Mouse (Mus musculus) liver, embryonic 15.5 days (tissue): ENCODE results near the gene Tmem108. TPM values are rescaled to one million over a fixed set of nuclear protein-coding genes. Genes with fewer than 3 reads are reported as not detected.

ENCODE experiments used
- ATAC-seq: fragments of 200-750 bp; cut with Nextera tagmentation; 2 replicates; pipeline ENCODE4 v1.8.0; 2017; ENCODE audit warnings: moderate number of reproducible peaks, mild to moderate bottlenecking, moderate library complexity; ENCODE audit not compliant: insufficient read depth
- H3K27ac ChIP-seq: fragments of 300-500 bp; sonication (generic); replicated peaks from 2 replicates; pipeline ENCODE4 v1.5.1; 2015; ENCODE audit warnings: mild to moderate bottlenecking, inconsistent platforms
- H3K27me3 ChIP-seq: fragments of 300-500 bp; sonication (generic); 2 replicates; pipeline ENCODE4 v1.6.1; 2015; ENCODE audit warnings: mild to moderate bottlenecking, inconsistent platforms
- H3K36me3 ChIP-seq: fragments of 300-500 bp; sonication (generic); replicated peaks from 2 replicates; pipeline ENCODE4 v1.6.1; 2015; ENCODE audit warnings: moderate library complexity, mild to moderate bottlenecking, inconsistent platforms
- H3K4me1 ChIP-seq: fragments of 300-500 bp; sonication (generic); replicated peaks from 2 replicates; pipeline ENCODE4 v1.6.1; 2015; ENCODE audit warnings: inconsistent platforms
- H3K4me2 ChIP-seq: fragments of 300-500 bp; sonication (generic); 2 replicates; pipeline ENCODE4 v1.6.1; 2015; ENCODE audit warnings: moderate library complexity, mild to moderate bottlenecking, inconsistent platforms
- H3K4me3 ChIP-seq: fragments of 300-500 bp; sonication (generic); replicated peaks from 2 replicates; pipeline ENCODE4 v1.5.1; 2015; ENCODE audit warnings: mild to moderate bottlenecking, inconsistent platforms
- H3K9ac ChIP-seq: fragments of 300-500 bp; sonication (generic); 2 replicates; pipeline ENCODE4 v1.6.1; 2015; ENCODE audit warnings: moderate library complexity, mild to moderate bottlenecking, inconsistent platforms
- H3K9me3 ChIP-seq: fragments of 300-500 bp; sonication (generic); replicated peaks from 2 replicates; pipeline ENCODE4 v1.6.1; 2016; ENCODE audit warnings: inconsistent platforms
- WGBS: fragments of 180-500 bp; shearing (Covaris S2); methylation state at CpG from one replicate; pipeline ENCODE4 v1.1.7; 2015; ENCODE audit warnings: mixed read lengths; ENCODE audit not compliant: insufficient replicate concordance; 5-methylcytosine and 5-hydroxymethylcytosine counted together
- polyA plus RNA-seq: library from polyadenylated mRNA; unstranded; fragments of >200 nt; fragmentation: Nextera tagmentation; extraction: Ambion mirVana; gene quantifications from 2 replicates; pipeline ENCODE4 v1.2.1, GENCODE M21; 2015

Tmem108 gene
- polyA plus RNA-seq, 1 experiment from 2014 or later = 1.1 TPM

DNA sequence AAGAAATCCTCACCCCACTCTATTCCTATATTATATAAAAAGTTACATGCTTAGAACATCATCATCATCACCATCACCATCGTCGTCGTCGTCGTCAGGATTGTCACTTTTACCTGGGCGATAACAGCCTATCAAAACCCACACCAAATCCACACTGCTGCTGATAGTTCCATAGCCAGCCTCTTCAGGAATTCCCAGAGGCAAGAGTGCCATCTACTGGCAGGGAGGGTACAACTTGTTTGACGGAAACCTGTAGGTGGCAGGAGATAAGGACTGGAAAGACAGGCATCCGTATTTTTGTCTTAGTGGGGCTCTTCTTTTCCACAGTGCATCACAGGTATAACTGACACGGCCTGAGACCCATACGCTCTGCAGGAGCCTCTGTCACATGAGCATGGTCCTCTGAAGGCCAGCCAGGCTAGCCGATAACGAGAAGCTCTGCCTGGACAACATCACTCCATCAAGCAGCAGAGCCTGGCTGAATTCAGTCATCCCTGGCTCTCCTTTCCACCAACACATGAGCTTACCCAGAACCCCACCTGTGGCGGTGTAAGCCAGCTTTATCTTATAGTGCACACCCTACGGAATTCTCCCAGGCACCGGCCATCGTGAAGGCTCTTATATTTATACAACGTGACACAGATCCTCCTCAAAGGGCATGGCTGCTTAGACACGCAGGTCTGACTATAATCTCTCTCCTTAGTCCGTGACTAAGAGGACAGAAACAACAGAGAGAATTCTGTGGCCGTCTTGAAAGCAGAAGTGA, 2.5 kb downstream of the Tmem108 start:
- Histone ChIP-seq H3K9me3 (no peaks in the 10 kb centered on the region), H3K27me3 (peaks cover 49% of the 10 kb centered on the region), H3K27ac (no peak overlapping the region), H3K4me1 (peaks cover 8% of the 10 kb centered on the region; the same call in 1 of the 2 replicates), H3K9ac (no peak overlapping the region), H3K4me3 (no peak overlapping the region), H3K4me2 (no peak overlapping the region), H3K36me3 (no peaks in the 10 kb centered on the region)
- 19% methylated on average over 20 of the region's 20 CpGs for WGBS
- no peak for ATAC-seq

- no peak overlapping the region for H3K27ac ChIP-seq
- no peak for ATAC-seq
- H3K4me1 ChIP-seq = peaks cover 8% of the 10 kb centered on the region; the same call in 1 of the 2 replicates
- WGBS = 55% methylated on average over 7 of the region's 7 CpGs
- H3K36me3 ChIP-seq = no peaks in the 10 kb centered on the region
- H3K27me3 ChIP-seq = peaks cover 44% of the 10 kb centered on the region
- no peak overlapping the region for H3K4me3 ChIP-seq
- H3K4me2 ChIP-seq = no peak overlapping the region
- H3K9me3 ChIP-seq = no peaks in the 10 kb centered on the region
- no peak overlapping the region for H3K9ac ChIP-seq
These were observed 3.4 kb downstream of the Tmem108 start for GRCm38 (mm10) chr9:103758246-103758645.

GRCm38 (mm10) chr9:103752618-103753017, 9.0 kb downstream of the Tmem108 start:
- H3K4me1 ChIP-seq = no peaks in the 10 kb centered on the region
- no peak overlapping the region for H3K4me3 ChIP-seq
- no peaks in the 10 kb centered on the region for H3K36me3 ChIP-seq
- H3K27me3 ChIP-seq = no peaks in the 10 kb centered on the region
- H3K9me3 ChIP-seq = no peaks in the 10 kb centered on the region
- WGBS = 75% methylated on average over 10 of the region's 10 CpGs
- H3K27ac ChIP-seq = no peak overlapping the region
- ATAC-seq = no peak
- H3K9ac ChIP-seq = no peak overlapping the region
- no peak overlapping the region for H3K4me2 ChIP-seq

DNA sequence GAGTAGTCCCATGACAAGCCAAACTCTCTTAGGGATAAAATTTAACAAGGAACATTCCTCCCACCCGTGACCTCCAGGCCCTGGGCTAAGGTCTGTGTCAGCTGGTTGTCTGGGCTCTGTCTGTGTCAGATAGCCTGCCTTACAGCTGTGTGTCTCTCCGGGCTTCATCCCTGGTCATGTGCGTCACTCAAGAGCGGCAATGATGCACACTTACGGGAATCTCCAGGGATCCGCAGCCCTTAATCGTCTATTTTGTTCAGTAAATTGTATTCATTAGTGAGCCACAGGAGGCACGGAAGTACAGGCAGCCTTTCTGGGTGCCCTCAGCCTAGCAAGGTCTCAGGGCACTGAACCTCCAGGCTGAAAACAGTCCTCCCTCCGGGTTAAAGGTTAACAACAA, 10.1 kb downstream of the Tmem108 start:
- Histone ChIP-seq H3K9ac (no peak overlapping the region), H3K9me3 (no peaks in the 10 kb centered on the region), H3K27me3 (no peaks in the 10 kb centered on the region), H3K4me1 (no peaks in the 10 kb centered on the region), H3K4me2 (no peak overlapping the region), H3K27ac (no peak overlapping the region), H3K4me3 (no peak overlapping the region), H3K36me3 (no peaks in the 10 kb centered on the region)
- 74% methylated on average over 9 of the region's 9 CpGs for WGBS
- no peak for ATAC-seq

- no peak overlapping the region for H3K4me3 ChIP-seq
- H3K27ac ChIP-seq = no peak overlapping the region
- WGBS = 68% methylated on average over 9 of the region's 9 CpGs
- no peak overlapping the region for H3K9ac ChIP-seq
- H3K4me1 ChIP-seq = no peaks in the 10 kb centered on the region
- H3K36me3 ChIP-seq = no peaks in the 10 kb centered on the region
- H3K9me3 ChIP-seq = no peaks in the 10 kb centered on the region
- no peaks in the 10 kb centered on the region for H3K27me3 ChIP-seq
- ATAC-seq = no peak
- H3K4me2 ChIP-seq = no peak overlapping the region
These were observed 11.1 kb downstream of the Tmem108 start for GRCm38 (mm10) chr9:103750491-103750890.

GRCm38 (mm10) chr9:103746598-103746997, 15.0 kb downstream of the Tmem108 start:
- Histone ChIP-seq H3K9ac (no peak overlapping the region), H3K27me3 (no peaks in the 10 kb centered on the region), H3K36me3 (no peaks in the 10 kb centered on the region), H3K4me3 (no peak overlapping the region), H3K9me3 (no peaks in the 10 kb centered on the region), H3K4me1 (no peaks in the 10 kb centered on the region), H3K4me2 (no peak overlapping the region), H3K27ac (no peak overlapping the region)
- 55% methylated on average over 5 of the region's 5 CpGs for WGBS
- ATAC-seq = no peak

GRCm38 (mm10) chr9:103740145-103740544, 21.5 kb downstream of the Tmem108 start:
- Histone ChIP-seq H3K4me3 (no peak overlapping the region), H3K27me3 (no peaks in the 10 kb centered on the region), H3K36me3 (no peaks in the 10 kb centered on the region), H3K4me2 (no peak overlapping the region), H3K9me3 (no peaks in the 10 kb centered on the region), H3K4me1 (no peaks in the 10 kb centered on the region), H3K27ac (no peak overlapping the region), H3K9ac (no peak overlapping the region)
- 24% methylated on average over 12 of the region's 12 CpGs for WGBS
- ATAC-seq = no peak

GRCm38 (mm10) chr9:103739062-103739461, 22.6 kb downstream of the Tmem108 start:
- Histone ChIP-seq H3K36me3 (no peaks in the 10 kb centered on the region), H3K27me3 (no peaks in the 10 kb centered on the region), H3K4me2 (no peak overlapping the region), H3K9ac (no peak overlapping the region), H3K27ac (no peak overlapping the region), H3K4me1 (no peaks in the 10 kb centered on the region), H3K4me3 (no peak overlapping the region), H3K9me3 (no peaks in the 10 kb centered on the region)
- WGBS = 61% methylated on average over 4 of the region's 4 CpGs
- ATAC-seq = no peak

DNA sequence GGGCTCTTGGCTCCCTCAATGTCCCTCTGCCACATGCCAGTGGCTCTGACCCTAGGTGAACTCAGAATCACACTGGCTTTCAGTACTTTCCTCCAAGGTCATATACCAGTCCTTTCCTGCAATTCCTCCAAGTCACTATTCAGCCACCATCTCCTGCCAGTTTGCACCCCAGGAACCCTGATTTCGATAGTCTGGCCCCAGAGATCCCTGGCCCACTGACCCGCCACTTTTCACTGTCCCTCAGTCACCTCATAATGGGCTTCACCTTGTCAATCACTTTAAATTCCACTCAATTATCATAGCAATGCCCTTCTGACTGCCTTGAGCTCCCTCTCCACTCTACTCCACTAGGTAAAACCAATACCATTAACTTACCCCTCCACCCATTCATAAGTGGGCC, 31.9 kb downstream of the Tmem108 start:
- Histone ChIP-seq H3K27me3 (no peaks in the 10 kb centered on the region), H3K4me1 (no peaks in the 10 kb centered on the region), H3K4me3 (no peak overlapping the region), H3K4me2 (no peak overlapping the region), H3K27ac (no peak overlapping the region), H3K9me3 (no peaks in the 10 kb centered on the region), H3K36me3 (no peaks in the 10 kb centered on the region), H3K9ac (no peak overlapping the region)
- WGBS = 55% methylated on average over 2 of the region's 2 CpGs
- no peak for ATAC-seq

GRCm38 (mm10) chr9:103726751-103727462, 34.7 kb downstream of the Tmem108 start:
- Histone ChIP-seq H3K27ac (no peak overlapping the region), H3K9me3 (no peaks in the 10 kb centered on the region), H3K4me2 (no peak overlapping the region), H3K9ac (no peak overlapping the region), H3K27me3 (no peaks in the 10 kb centered on the region), H3K4me1 (no peaks in the 10 kb centered on the region), H3K36me3 (no peaks in the 10 kb centered on the region), H3K4me3 (no peak overlapping the region)
- WGBS = 72% methylated on average over 16 of the region's 16 CpGs
- ATAC-seq = no peak

DNA sequence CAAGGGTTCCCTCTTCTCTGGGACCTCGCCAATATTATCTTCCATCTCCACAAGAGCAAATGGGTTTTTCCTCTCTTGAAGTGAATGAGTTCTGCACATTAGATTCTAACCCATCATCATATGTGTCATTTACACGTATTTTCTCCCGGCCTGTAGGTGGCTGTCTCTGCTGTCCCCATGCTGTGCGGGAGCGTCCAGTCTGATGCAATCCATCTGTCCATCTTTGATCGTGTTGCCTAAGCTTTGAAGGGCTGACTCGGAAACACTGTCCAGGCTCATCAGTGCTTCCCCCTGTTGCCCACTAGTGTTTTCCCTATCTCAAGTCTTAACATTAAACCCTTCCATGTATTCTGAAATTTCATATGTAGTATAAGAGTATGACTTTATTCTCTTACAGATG, 36.1 kb downstream of the Tmem108 start:
- no peaks in the 10 kb centered on the region for H3K9me3 ChIP-seq
- no peak overlapping the region for H3K4me3 ChIP-seq
- H3K36me3 ChIP-seq = no peaks in the 10 kb centered on the region
- no peak overlapping the region for H3K9ac ChIP-seq
- H3K4me2 ChIP-seq = no peak overlapping the region
- no peaks in the 10 kb centered on the region for H3K4me1 ChIP-seq
- H3K27me3 ChIP-seq = no peaks in the 10 kb centered on the region
- WGBS = 64% methylated on average over 7 of the region's 7 CpGs
- no peak for ATAC-seq
- no peak overlapping the region for H3K27ac ChIP-seq
